Mouse (Mus musculus) limb, embryonic 12.5 days (tissue): Measurements from ENCODE around the gene Ctdnep1. TPM values are rescaled to one million over a fixed set of nuclear protein-coding genes. Genes with fewer than 3 reads are reported as not detected.

Experiments
- ATAC-seq: fragments of 200-750 bp; cut with Nextera tagmentation; 2 replicates; pipeline ENCODE4 v1.8.0; 2017; ENCODE audit warnings: low read depth, moderate TSS enrichment; ENCODE audit not compliant: insufficient number of reproducible peaks, insufficient read depth, low FRiP score, low TSS enrichment
- H3K27ac ChIP-seq: fragments of 300-500 bp; sonication (generic); 2 replicates; pipeline ENCODE4 v1.5.1; 2016; ENCODE audit warnings: mild to moderate bottlenecking, moderate library complexity
- H3K27me3 ChIP-seq: fragments of 300-500 bp; sonication (generic); 2 replicates; pipeline ENCODE4 v1.6.1; 2016; ENCODE audit warnings: mild to moderate bottlenecking, moderate library complexity
- H3K36me3 ChIP-seq: fragments of 300-500 bp; sonication (generic); 2 replicates; pipeline ENCODE4 v1.6.1; 2016; ENCODE audit warnings: mild to moderate bottlenecking, moderate library complexity
- H3K4me1 ChIP-seq: fragments of 300-500 bp; sonication (generic); replicated peaks from 2 replicates; pipeline ENCODE4 v1.6.1; 2016
- H3K4me2 ChIP-seq: fragments of 300-500 bp; sonication (generic); 2 replicates; pipeline ENCODE4 v1.6.1; 2016; ENCODE audit warnings: mild to moderate bottlenecking, moderate library complexity
- H3K4me3 ChIP-seq: fragments of 300-500 bp; sonication (generic); replicated peaks from 2 replicates; pipeline ENCODE4 v1.5.1; 2016; ENCODE audit warnings: mild to moderate bottlenecking
- H3K9ac ChIP-seq: fragments of 300-500 bp; sonication (generic); replicated peaks from 2 replicates; pipeline ENCODE4 v1.6.1; 2016; ENCODE audit warnings: mild to moderate bottlenecking, moderate library complexity
- H3K9me3 ChIP-seq: fragments of 300-500 bp; sonication (generic); 2 replicates; pipeline ENCODE4 v1.6.1; 2016; ENCODE audit warnings: mild to moderate bottlenecking, moderate library complexity
- WGBS: fragments of 180-500 bp; shearing (Covaris S2); methylation state at CpG from one replicate; pipeline ENCODE4 v1.1.7; 2016; 5-methylcytosine and 5-hydroxymethylcytosine counted together
- microRNA counts: library from miRNA; unstranded; fragments of <30 nt; microRNA quantifications from one replicate; lab custom pipeline; 2017
- microRNA-seq: library from miRNA; unstranded; fragments of <30 nt; microRNA quantifications from one replicate; pipeline ENCODE4, GENCODE M21; 2017
- polyA plus RNA-seq: library from polyadenylated mRNA; unstranded; fragments of >200 nt; fragmentation: Nextera tagmentation; extraction: Ambion mirVana; gene quantifications from 2 replicates; pipeline ENCODE4 v1.2.1, GENCODE M21; 2016

The Ctdnep1 gene
- polyA plus RNA-seq, 1 experiment from 2014 or later: 24.5 TPM

DNA sequence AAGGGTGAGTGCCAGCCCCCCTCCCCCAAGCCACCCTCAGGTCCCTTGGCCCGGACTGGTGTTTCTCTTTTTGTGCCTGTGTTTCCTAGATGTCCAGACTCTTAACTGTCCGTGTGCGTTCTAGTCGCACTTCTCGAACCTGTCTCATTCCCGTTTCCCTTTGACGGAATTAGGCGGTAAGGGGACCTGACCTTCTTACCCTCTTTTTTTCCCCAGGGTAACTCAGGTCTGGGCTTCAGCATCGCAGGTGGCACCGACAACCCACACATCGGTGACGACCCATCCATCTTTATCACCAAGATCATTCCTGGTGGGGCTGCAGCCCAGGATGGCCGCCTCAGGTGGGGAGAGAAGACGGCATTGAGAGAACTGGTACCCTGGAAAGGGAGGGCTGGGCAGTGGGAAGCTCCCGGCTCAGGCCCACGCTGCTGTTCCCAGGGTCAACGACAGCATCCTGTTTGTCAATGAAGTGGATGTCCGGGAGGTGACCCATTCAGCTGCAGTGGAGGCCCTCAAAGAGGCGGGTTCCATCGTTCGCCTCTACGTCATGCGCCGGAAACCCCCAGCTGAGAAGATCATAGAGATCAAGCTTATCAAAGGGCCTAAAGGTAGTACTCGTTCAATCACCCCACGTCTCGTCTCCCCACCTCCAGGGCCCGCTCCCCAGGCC, 49.8 kb downstream of the Ctdnep1 start:
- H3K36me3 ChIP-seq: peaks cover 47% of the 10 kb centered on the region

GRCm38 (mm10) chr11:70031321-70031670, 50.3 kb downstream of the Ctdnep1 start:
- Histone ChIP-seq H3K27ac (no peak overlapping the region), H3K4me3 (no peak overlapping the region), H3K36me3 (peaks cover 52% of the 10 kb centered on the region)

More for the DNA sequence above, 49.8 kb downstream of the Ctdnep1 start:
- 94% methylated on average over 28 of the region's 28 CpGs for WGBS
- H3K27ac ChIP-seq: no peak overlapping the region
- H3K27me3 ChIP-seq: no peaks in the 10 kb centered on the region
- no peak overlapping the region for H3K4me3 ChIP-seq
- no peak overlapping the region for H3K4me2 ChIP-seq
- no peaks in the 10 kb centered on the region for H3K9me3 ChIP-seq
- H3K4me1 ChIP-seq: peaks cover 46% of the 10 kb centered on the region
- H3K9ac ChIP-seq: no peak overlapping the region
- ATAC-seq: no peak

DNA sequence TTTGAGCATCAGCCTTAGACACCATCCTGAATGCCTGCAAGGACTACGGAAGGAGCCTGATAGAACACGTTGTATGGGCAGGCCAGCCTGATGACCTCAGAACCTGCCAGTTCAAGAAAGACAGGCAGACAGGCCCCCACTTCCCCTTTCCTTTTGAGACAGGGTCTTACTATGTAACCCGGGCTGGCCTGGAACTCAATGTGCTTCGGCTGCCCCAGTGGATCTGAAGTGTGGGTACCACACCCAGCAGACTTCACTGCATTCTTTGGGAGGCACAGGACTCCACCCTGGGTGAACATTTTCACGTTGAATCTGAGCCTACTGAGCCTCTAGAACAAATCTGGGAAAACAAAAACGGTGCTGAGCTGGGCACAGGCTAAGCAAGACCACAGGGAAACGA, 57.2 kb downstream of the Ctdnep1 start:
- 82% methylated on average over 7 of the region's 7 CpGs for WGBS
- H3K9ac ChIP-seq: no peak overlapping the region
- H3K36me3 ChIP-seq: peaks cover 89% of the 10 kb centered on the region

More at GRCm38 (mm10) chr11:70031321-70031670, 50.3 kb downstream of the Ctdnep1 start:
- H3K27me3 ChIP-seq: no peaks in the 10 kb centered on the region
- H3K9ac ChIP-seq: no peak overlapping the region
- no peak overlapping the region for H3K4me2 ChIP-seq
- ATAC-seq: no peak
- H3K9me3 ChIP-seq: no peaks in the 10 kb centered on the region
- WGBS: 97% methylated on average over 11 of the region's 11 CpGs
- peaks cover 41% of the 10 kb centered on the region for H3K4me1 ChIP-seq

GRCm38 (mm10) chr11:70039631-70040030, 58.7 kb downstream of the Ctdnep1 start:
- Histone ChIP-seq H3K4me3 (no peak overlapping the region), H3K27me3 (no peaks in the 10 kb centered on the region), H3K4me2 (no peak overlapping the region), H3K36me3 (peaks cover 91% of the 10 kb centered on the region), H3K9me3 (no peaks in the 10 kb centered on the region), H3K4me1 (no peaks in the 10 kb centered on the region), H3K27ac (no peak overlapping the region), H3K9ac (no peak overlapping the region)
- no peak for ATAC-seq
- WGBS: 94% methylated on average over 10 of the region's 10 CpGs

More for the DNA sequence above, 57.2 kb downstream of the Ctdnep1 start:
- H3K4me1 ChIP-seq: no peaks in the 10 kb centered on the region
- H3K4me2 ChIP-seq: no peak overlapping the region
- no peak overlapping the region for H3K4me3 ChIP-seq
- H3K27me3 ChIP-seq: no peaks in the 10 kb centered on the region
- H3K27ac ChIP-seq: no peak overlapping the region
- ATAC-seq: no peak
- no peaks in the 10 kb centered on the region for H3K9me3 ChIP-seq

- Histone ChIP-seq H3K4me2 (no peak overlapping the region), H3K27me3 (no peaks in the 10 kb centered on the region), H3K9ac (no peak overlapping the region), H3K27ac (no peak overlapping the region), H3K4me3 (no peak overlapping the region), H3K36me3 (peaks cover 92% of the 10 kb centered on the region), H3K9me3 (no peaks in the 10 kb centered on the region), H3K4me1 (no peaks in the 10 kb centered on the region)
- WGBS: 94% methylated on average over 7 of the region's 7 CpGs
- ATAC-seq: no peak
Observed at GRCm38 (mm10) chr11:70040184-70040583, 59.2 kb downstream of the Ctdnep1 start.

MicroRNAs encoded within 50 kb of the gene (microRNA counts, 519-probe panel; counts per million panel counts)
- microRNA mmu-miR-324-3p (lab: Ali Mortazavi, UCI) (not detected), microRNA mmu-miR-324-5p (lab: Ali Mortazavi, UCI) (4,037 counts per million, percentile 27 among the panel's probes with 10 or more counts)

Small RNA genes lying within 50 kb of the gene (microRNA-seq; reads per million reads assigned to microRNA genes)
- gene Gm44349 (not detected), gene Mir324 (3,441 reads per million, percentile 87 among the genes with 10 or more reads in this experiment)

Other genes starting within 250 kb of the Ctdnep1 start
- 27.2 and 38.1 TPM in 2 replicates for gene Polr2a, start 222.5 kb upstream of the Ctdnep1 start, polyA plus RNA-seq
- gene Slc35g3, start 219.2 kb upstream of the Ctdnep1 start, polyA plus RNA-seq: 0.13 and 0.18 TPM in 2 replicates
- 1.9 and 2.4 TPM in 2 replicates for gene Zbtb4, start 215.2 kb upstream of the Ctdnep1 start, polyA plus RNA-seq
- 15.4 and 17.1 TPM in 2 replicates for gene Chrnb1, start 185.2 kb upstream of the Ctdnep1 start, polyA plus RNA-seq
- 1.2 and 1.5 TPM in 2 replicates for gene Fgf11, start 179.3 kb upstream of the Ctdnep1 start, polyA plus RNA-seq
- gene Tmem102, start 175.5 kb upstream of the Ctdnep1 start, polyA plus RNA-seq: 1.6 and 1.8 TPM in 2 replicates
- not detected in 2 replicates for gene Gm39566, start 165.9 kb upstream of the Ctdnep1 start, polyA plus RNA-seq
- gene Spem2, start 162.7 kb upstream of the Ctdnep1 start, polyA plus RNA-seq: not detected in 2 replicates
- 0.20 TPM in 1 of 2 replicates, not detected in the other for gene Spem1, start 159.0 kb upstream of the Ctdnep1 start, polyA plus RNA-seq
- 8.4 and 9.1 TPM in 2 replicates for gene Nlgn2, start 143.4 kb upstream of the Ctdnep1 start, polyA plus RNA-seq
- 346 and 353 TPM in 2 replicates for gene Tmem256, start 142.6 kb upstream of the Ctdnep1 start, polyA plus RNA-seq
- gene Plscr3, start 134.8 kb upstream of the Ctdnep1 start, polyA plus RNA-seq: 111 and 120 TPM in 2 replicates
- 1.6 and 2.3 TPM in 2 replicates for gene Tnk1, start 122.4 kb upstream of the Ctdnep1 start, polyA plus RNA-seq
- gene Tmem95, start 103.1 kb upstream of the Ctdnep1 start, polyA plus RNA-seq: not detected in 2 replicates
- 3.7 and 4.4 TPM in 2 replicates for gene Kctd11, start 99.8 kb upstream of the Ctdnep1 start, polyA plus RNA-seq
- gene Acap1, start 85.6 kb upstream of the Ctdnep1 start, polyA plus RNA-seq: 0.90 and 1.5 TPM in 2 replicates
- gene 2810408A11Rik, start 80.2 kb upstream of the Ctdnep1 start, polyA plus RNA-seq: 30.4 and 32.8 TPM in 2 replicates
- 10.9 and 12.7 TPM in 2 replicates for gene Neurl4, start 80.1 kb upstream of the Ctdnep1 start, polyA plus RNA-seq
- 92.0 and 93.5 TPM in 2 replicates for gene Gps2, start 67.3 kb upstream of the Ctdnep1 start, polyA plus RNA-seq
- 1,762 and 1,851 TPM in 2 replicates for gene Eif5a, start 59.2 kb upstream of the Ctdnep1 start, polyA plus RNA-seq
- 14.0 and 15.5 TPM in 2 replicates for gene Ybx2, start 45.4 kb upstream of the Ctdnep1 start, polyA plus RNA-seq
- gene Slc2a4, start 33.0 kb upstream of the Ctdnep1 start, polyA plus RNA-seq: 34.1 and 35.7 TPM in 2 replicates
- gene Cldn7, start 16.4 kb upstream of the Ctdnep1 start, polyA plus RNA-seq: 15.7 and 18.1 TPM in 2 replicates
- gene Elp5, start 1.4 kb downstream of the Ctdnep1 start, polyA plus RNA-seq: 124 and 126 TPM in 2 replicates
- 398 and 426 TPM in 2 replicates for gene Gabarap, start 10.0 kb downstream of the Ctdnep1 start, polyA plus RNA-seq
- 102 and 108 TPM in 2 replicates for gene Phf23, start 14.6 kb downstream of the Ctdnep1 start, polyA plus RNA-seq
- gene Dvl2, start 19.4 kb downstream of the Ctdnep1 start, polyA plus RNA-seq: 69.4 and 69.5 TPM in 2 replicates
- gene Acadvl, start 34.3 kb downstream of the Ctdnep1 start, polyA plus RNA-seq: 65.9 and 67.1 TPM in 2 replicates
- 10.6 and 13.6 TPM in 2 replicates for gene Dlg4, start 35.8 kb downstream of the Ctdnep1 start, polyA plus RNA-seq
- 1.5 and 2.3 TPM in 2 replicates for gene Asgr1, start 72.9 kb downstream of the Ctdnep1 start, polyA plus RNA-seq
- 0.22 TPM in 1 of 2 replicates, not detected in the other for gene Asgr2, start 111.5 kb downstream of the Ctdnep1 start, polyA plus RNA-seq
- gene Mgl2, start 149.2 kb downstream of the Ctdnep1 start, polyA plus RNA-seq: not detected in 2 replicates
- 0.28 TPM in 1 of 2 replicates, not detected in the other for gene Clec10a, start 175.0 kb downstream of the Ctdnep1 start, polyA plus RNA-seq
- gene Slc16a11, start 231.6 kb downstream of the Ctdnep1 start, polyA plus RNA-seq: 1.5 and 1.8 TPM in 2 replicates
- 16.1 and 18.5 TPM in 2 replicates for gene Slc16a13, start 239.9 kb downstream of the Ctdnep1 start, polyA plus RNA-seq
- gene Bcl6b, start 248.6 kb downstream of the Ctdnep1 start, polyA plus RNA-seq: 7.1 and 8.2 TPM in 2 replicates